28 mouse cellular contexts compared by ENCODE assay signal in genomic region chr3:63235957-63236356, GRCm38 (mm10). TPM values are rescaled to one million over a fixed set of nuclear protein-coding genes. Genes with fewer than 3 reads are reported as not detected.
DNase-seq lines count a peak whose midpoint lies in the region; ATAC-seq and TF ChIP-seq lines count a peak whose summit lies in the region.
"Had no signal": no experiment of that assay in that cellular context is flagged by ENCODE, and none has a peak within 500 bp of the region (broad histone marks: within the 10 kb centered on the region; RNA-seq: fewer than 3 reads in every experiment).

No protein-coding gene starts in this region.

- whole genome bisulfite sequencing in hindbrain, embryonic 14.5 days: 35% methylated on average over 2 of the region's 2 CpGs
- WGBS in hindbrain, postnatal 0 days: 34% methylated on average over 2 of the region's 2 CpGs
- WGBS in limb, embryonic 11.5 days: 12% methylated on average over 2 of the region's 2 CpGs
- 15% methylated on average over 2 of the region's 2 CpGs for WGBS in forebrain, postnatal 0 days

- H3K4me1 ChIP-seq in hindbrain, embryonic 14.5 days (replicated peaks; ENCODE audit: control insufficient read depth, insufficient read depth, low read length): no peaks in the 10 kb centered on the region
- no peaks in the 10 kb centered on the region for H3K4me1 ChIP-seq in hindbrain, postnatal 0 days (ENCODE audit: insufficient read depth, low read length)
- H3K4me1 ChIP-seq in limb, embryonic 11.5 days (ENCODE audit: control insufficient read depth, insufficient read depth, low read length): peaks cover 3% of the 10 kb centered on the region; the same call in 1 of the 2 replicates
- no peaks in the 10 kb centered on the region for H3K4me1 ChIP-seq in forebrain, postnatal 0 days (ENCODE audit: insufficient read depth)
- H3K4me1 ChIP-seq: forebrain, embryonic 13.5 days; heart, embryonic 10.5 days; hindbrain, embryonic 12.5 days had no signal

- no peak overlapping the region for H3K4me2 ChIP-seq in hindbrain, embryonic 14.5 days (replicated peaks)
- H3K4me2 ChIP-seq in hindbrain, postnatal 0 days (ENCODE audit: low read depth, low read length): no peak overlapping the region
- H3K4me2 ChIP-seq in limb, embryonic 11.5 days (ENCODE audit: low read depth, severe bottlenecking): no peak overlapping the region
- no peak overlapping the region for H3K4me2 ChIP-seq in forebrain, postnatal 0 days (ENCODE audit: low read depth)
- H3K4me2 ChIP-seq: forebrain, embryonic 13.5 days; heart, embryonic 13.5 days; hindbrain, embryonic 12.5 days had no signal

- no peaks in the 10 kb centered on the region for H3K27me3 ChIP-seq in hindbrain, embryonic 14.5 days (ENCODE audit: control insufficient read depth, insufficient read depth, low read length)
- no peaks in the 10 kb centered on the region for H3K27me3 ChIP-seq in hindbrain, postnatal 0 days (ENCODE audit: insufficient read depth, low read length)
- H3K27me3 ChIP-seq in limb, embryonic 11.5 days (ENCODE audit: control insufficient read depth, insufficient read depth, low read length): no peaks in the 10 kb centered on the region
- no peaks in the 10 kb centered on the region for H3K27me3 ChIP-seq in forebrain, postnatal 0 days (ENCODE audit: insufficient read depth, low read length)
- H3K27me3 ChIP-seq: CH12.LX; forebrain, embryonic 13.5 days; heart, embryonic 13.5 days; hindbrain, embryonic 12.5 days; Patski had no signal

- H3K9me3 ChIP-seq in hindbrain, embryonic 14.5 days (ENCODE audit: control insufficient read depth, low read length): no peaks in the 10 kb centered on the region
- no peaks in the 10 kb centered on the region for H3K9me3 ChIP-seq in hindbrain, postnatal 0 days (ENCODE audit: low read length)
- no peaks in the 10 kb centered on the region for H3K9me3 ChIP-seq in limb, embryonic 11.5 days (ENCODE audit: control insufficient read depth, low read length)
- no peaks in the 10 kb centered on the region for H3K9me3 ChIP-seq in forebrain, postnatal 0 days (ENCODE audit: low read length)
- H3K9me3 ChIP-seq: forebrain, embryonic 13.5 days; G1E; heart, embryonic 10.5 days; heart, embryonic 13.5 days; hindbrain, embryonic 12.5 days had no signal

- no peak overlapping the region for H3K9ac ChIP-seq in hindbrain, embryonic 14.5 days
- H3K9ac ChIP-seq in hindbrain, postnatal 0 days (replicated peaks; ENCODE audit: low read length): no peak overlapping the region
- no peak overlapping the region for H3K9ac ChIP-seq in limb, embryonic 11.5 days (ENCODE audit: low read length)
- H3K9ac ChIP-seq in forebrain, postnatal 0 days: no peak overlapping the region
- H3K9ac ChIP-seq: forebrain, embryonic 13.5 days; heart, embryonic 13.5 days; hindbrain, embryonic 12.5 days had no signal

- peak; percentile 27; the same call in 1 of the 2 replicates for ATAC-seq in hindbrain, embryonic 14.5 days (ENCODE audit: low FRiP score)
- no peak for ATAC-seq in hindbrain, postnatal 0 days
- ATAC-seq in limb, embryonic 11.5 days (ENCODE audit: insufficient number of reproducible peaks, low FRiP score, low TSS enrichment, low read depth): 0 out of 2 replicates have a peak, but pooled peaks have one; percentile 48
- no peak for ATAC-seq in forebrain, postnatal 0 days
- ATAC-seq: forebrain, embryonic 13.5 days; forebrain, embryonic 16.5 days; intestine, embryonic 16.5 days; Patski had no signal

- peak; percentile 20 for DNase-seq in embryo, embryonic 11 days
- DNase-seq in embryo, embryonic 9.5 days (ENCODE audit: extremely low spot score): no peak
- DNase-seq in hindbrain, embryonic 14.5 days (ENCODE audit: low spot score): no peak
- no peak for DNase-seq in hindbrain, postnatal 0 days (ENCODE audit: low spot score)
- DNase-seq in limb, embryonic 11.5 days (ENCODE audit: low spot score): no peak
- DNase-seq in lung, postnatal 14 days: no peak
- DNase-seq in forebrain, postnatal 0 days: no peak
- DNase-seq: adrenal gland, postnatal 10 days; adrenal gland, postnatal 36 days; B cell, adult 2 months; cerebellum, adult 18-20 months; cerebellum, adult 9-10 months; cerebellum, postnatal 14 days; gastrocnemius, postnatal 25 days; heart, adult 18-20 months; heart, postnatal 14 days; heart, postnatal 4 days; kidney, adult 18-20 months had no signal

- no peak overlapping the region for H3K27ac ChIP-seq in hindbrain, embryonic 14.5 days
- H3K27ac ChIP-seq in hindbrain, postnatal 0 days: no peak overlapping the region
- no peak overlapping the region for H3K27ac ChIP-seq in limb, embryonic 11.5 days (replicated peaks; ENCODE audit: low read depth, low read length)
- no peak overlapping the region for H3K27ac ChIP-seq in forebrain, postnatal 0 days (ENCODE audit: low read depth, low read length)
- H3K27ac ChIP-seq: forebrain, embryonic 10.5 days; forebrain, embryonic 13.5 days; heart, embryonic 10.5 days; heart, embryonic 13.5 days; hindbrain, embryonic 12.5 days had no signal

- no peak for TF ChIP-seq CTCF in hindbrain, postnatal 0 days (IDR thresholded peaks at IDR 0.05; ENCODE audit: low read depth)
- no peak for TF ChIP-seq CTCF in forebrain, postnatal 0 days (IDR thresholded peaks at IDR 0.05; ENCODE audit: low read depth)

- no peaks in the 10 kb centered on the region for H3K36me3 ChIP-seq in hindbrain, embryonic 14.5 days (replicated peaks; ENCODE audit: control insufficient read depth, insufficient read depth)
- no peaks in the 10 kb centered on the region for H3K36me3 ChIP-seq in hindbrain, postnatal 0 days (ENCODE audit: insufficient read depth, low read length)
- no peaks in the 10 kb centered on the region for H3K36me3 ChIP-seq in limb, embryonic 11.5 days (ENCODE audit: control insufficient read depth, insufficient read depth, low read length)
- H3K36me3 ChIP-seq in forebrain, postnatal 0 days (ENCODE audit: insufficient read depth): no peaks in the 10 kb centered on the region
- H3K36me3 ChIP-seq: forebrain, embryonic 10.5 days; G1E; heart, embryonic 10.5 days; heart, embryonic 13.5 days; hindbrain, embryonic 12.5 days had no signal

- H3K4me3 ChIP-seq in hindbrain, embryonic 14.5 days (replicated peaks; ENCODE audit: low read length): no peak overlapping the region
- no peak overlapping the region for H3K4me3 ChIP-seq in hindbrain, postnatal 0 days (ENCODE audit: low read length)
- no peak overlapping the region for H3K4me3 ChIP-seq in limb, embryonic 11.5 days (ENCODE audit: low read depth, low read length)
- H3K4me3 ChIP-seq in forebrain, postnatal 0 days (ENCODE audit: low read depth, low read length): no peak overlapping the region
- H3K4me3 ChIP-seq: forebrain, embryonic 10.5 days; forebrain, embryonic 13.5 days; heart, embryonic 10.5 days; heart, embryonic 13.5 days; hindbrain, embryonic 12.5 days had no signal

RNA-seq across cellular contexts. Expression of gene Mme, which starts 5.4 kb away (rescaled TPM):
- polyA plus RNA-seq in hindbrain, embryonic 14.5 days (2014; fragmentation: Nextera tagmentation; extraction: Ambion mirVana): 4.0 and 4.3 TPM in 2 replicates
- 4.9 and 9.0 TPM in 2 replicates for total RNA-seq in hindbrain, postnatal 0 days (2014; rRNA removed)
- 2.1 and 2.5 TPM in 2 replicates for polyA plus RNA-seq in hindbrain, postnatal 0 days (2015; fragmentation: Nextera tagmentation; extraction: Ambion mirVana)
- 18.2 and 18.9 TPM in 2 replicates for polyA plus RNA-seq in limb, embryonic 11.5 days (2014; fragmentation: Nextera tagmentation; extraction: Ambion mirVana)
- total RNA-seq in forebrain, postnatal 0 days (2014; rRNA removed): 7.8 and 10.5 TPM in 2 replicates
- polyA plus RNA-seq in forebrain, postnatal 0 days (2015; fragmentation: Nextera tagmentation; extraction: Ambion mirVana): 2.6 TPM in 2 replicates
- total RNA-seq: CH12.LX had no signal
- polyA plus RNA-seq: G1E had no signal

Comparison
In these comparisons a context has a peak if more than half of its experiments do, and no peak if none do; other contexts are left out.
1. ATAC-seq: peak in hindbrain, embryonic 14.5 days (single experiment) and limb, embryonic 11.5 days (single experiment); none in hindbrain, postnatal 0 days (single experiment) and forebrain, postnatal 0 days (single experiment).